Mouse (Mus musculus) heart, embryonic 15.5 days (tissue): ENCODE data around the gene Kif1b. TPM values are rescaled to one million over a fixed set of nuclear protein-coding genes. Genes with fewer than 3 reads are reported as not detected.

Experiments
- ATAC-seq: fragments of 200-750 bp; cut with Nextera tagmentation; replicated peaks from 2 replicates; pipeline ENCODE4 v1.8.0; 2017; ENCODE audit warnings: low read depth, moderate TSS enrichment; ENCODE audit not compliant: insufficient number of reproducible peaks, insufficient read depth, low FRiP score
- H3K27ac ChIP-seq: fragments of 300-500 bp; sonication (generic); 2 replicates; pipeline ENCODE4 v1.5.1; 2015; ENCODE audit warnings: mild to moderate bottlenecking, inconsistent platforms
- H3K27me3 ChIP-seq: fragments of 300-500 bp; sonication (generic); 2 replicates; pipeline ENCODE4 v1.6.1; 2015; ENCODE audit warnings: inconsistent platforms
- H3K36me3 ChIP-seq: fragments of 300-500 bp; sonication (generic); 2 replicates; pipeline ENCODE4 v1.6.1; 2015; ENCODE audit warnings: mild to moderate bottlenecking, inconsistent platforms
- H3K4me1 ChIP-seq: fragments of 300-500 bp; sonication (generic); replicated peaks from 2 replicates; pipeline ENCODE4 v1.6.1; 2015; ENCODE audit warnings: inconsistent platforms
- H3K4me2 ChIP-seq: fragments of 300-500 bp; sonication (generic); 2 replicates; pipeline ENCODE4 v1.6.1; 2015; ENCODE audit warnings: inconsistent platforms, mild to moderate bottlenecking, moderate library complexity
- H3K4me3 ChIP-seq: fragments of 300-500 bp; sonication (generic); 2 replicates; pipeline ENCODE4 v1.5.1; 2015; ENCODE audit warnings: mild to moderate bottlenecking, inconsistent platforms
- H3K9ac ChIP-seq: fragments of 300-500 bp; sonication (generic); 2 replicates; pipeline ENCODE4 v1.6.1; 2015; ENCODE audit warnings: mild to moderate bottlenecking, inconsistent platforms
- H3K9me3 ChIP-seq: fragments of 300-500 bp; sonication (generic); replicated peaks from 2 replicates; pipeline ENCODE4 v1.6.1; 2016; ENCODE audit warnings: inconsistent platforms
- WGBS: fragments of 180-500 bp; shearing (Covaris S2); methylation state at CpG from one replicate; pipeline ENCODE4 v1.1.7; 2015; ENCODE audit warnings: mixed read lengths; 5-methylcytosine and 5-hydroxymethylcytosine counted together
- polyA plus RNA-seq: library from polyadenylated mRNA; unstranded; fragments of >200 nt; fragmentation: Nextera tagmentation; extraction: Ambion mirVana; gene quantifications from 2 replicates; pipeline ENCODE4 v1.2.1, GENCODE M21; 2015

Kif1b gene
- polyA plus RNA-seq, 1 experiment from 2014 or later, result 42.8 TPM

DNA sequence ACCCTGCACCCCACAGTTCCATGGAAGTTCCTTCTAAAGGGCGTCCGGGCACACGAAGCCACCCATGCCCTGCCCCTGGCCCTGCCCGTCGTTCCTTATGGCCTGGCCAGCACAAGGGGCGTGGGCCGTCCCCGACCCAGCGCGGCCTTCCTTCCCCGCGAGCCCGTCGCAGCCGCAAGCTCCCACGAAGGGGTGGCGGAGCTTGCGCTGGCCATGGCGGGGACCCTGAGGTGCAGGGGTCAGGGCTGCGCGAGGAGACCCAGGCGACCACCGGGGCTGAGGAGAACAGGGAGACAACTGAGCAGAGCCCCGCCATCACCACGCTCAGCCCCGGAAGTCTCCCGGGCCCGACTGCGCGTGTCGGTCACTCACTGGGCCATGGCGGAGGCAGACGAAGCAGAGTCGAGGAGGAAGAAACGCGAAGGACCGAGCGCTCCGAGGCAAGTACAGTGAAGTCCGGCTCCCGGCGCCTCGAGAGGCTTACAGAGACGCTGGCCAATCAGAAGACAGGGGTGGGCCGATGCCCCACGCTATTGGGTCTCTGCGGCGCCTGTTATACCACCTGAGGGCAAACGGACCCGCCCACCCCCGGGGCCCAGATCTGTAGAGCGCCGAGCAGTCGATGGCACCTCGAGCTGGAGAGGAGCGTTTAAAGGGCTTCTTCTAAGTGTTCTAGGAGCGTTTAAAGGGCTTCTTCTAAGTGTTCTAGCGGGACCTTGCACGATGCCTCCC lies 141.1 kb downstream of the Kif1b start, which contains the start of gene Pgd:
Pgd (minus strand) TSS at position 557 of the 732 bp plus-strand sequence.
- peak; percentile 99 for ATAC-seq
- Histone ChIP-seq H3K4me3 (peak within 1 kb of the TSS; percentile 94), H3K27ac (peak within 1 kb of the TSS; percentile 86), H3K4me2 (peak within 1 kb of the TSS; percentile 93), H3K27me3 (no peaks in the 10 kb centered on the region), H3K4me1 (peaks cover 20% of the 10 kb centered on the region), H3K9ac (peak within 1 kb of the TSS; percentile 95), H3K36me3 (peaks cover 10% of the 10 kb centered on the region), H3K9me3 (no peaks in the 10 kb centered on the region)
- under 1% methylated on average over 59 of the region's 59 CpGs for WGBS

DNA sequence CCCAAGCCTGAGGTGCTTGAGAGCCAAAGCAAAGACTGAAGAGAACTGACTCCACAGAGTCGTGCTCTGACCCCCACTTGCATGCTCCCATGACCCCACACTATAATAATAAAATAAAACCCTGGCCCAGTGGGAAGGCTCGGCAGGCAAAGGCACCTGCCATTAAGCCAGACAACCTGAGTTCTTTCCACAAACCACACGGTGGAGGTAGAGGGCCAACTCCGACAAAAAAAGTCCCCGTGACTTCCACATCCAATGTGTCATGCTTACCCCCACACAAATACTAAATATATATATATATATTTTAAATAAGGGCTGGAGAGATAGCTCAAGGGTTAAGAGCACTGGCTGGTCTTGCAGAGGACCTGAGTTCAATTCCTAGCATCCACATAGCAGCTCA lies 143.3 kb downstream of the Kif1b start:
- H3K9me3 ChIP-seq, result no peaks in the 10 kb centered on the region
- no peak overlapping the region for H3K4me2 ChIP-seq
- H3K9ac ChIP-seq, result no peak overlapping the region
- 60% methylated on average over 5 of the region's 5 CpGs for WGBS
- H3K4me3 ChIP-seq, result no peak overlapping the region
- H3K27ac ChIP-seq, result no peak overlapping the region
- H3K27me3 ChIP-seq, result no peaks in the 10 kb centered on the region
- H3K4me1 ChIP-seq, result peaks cover 20% of the 10 kb centered on the region
- H3K36me3 ChIP-seq, result peaks cover 24% of the 10 kb centered on the region
- no peak for ATAC-seq

DNA sequence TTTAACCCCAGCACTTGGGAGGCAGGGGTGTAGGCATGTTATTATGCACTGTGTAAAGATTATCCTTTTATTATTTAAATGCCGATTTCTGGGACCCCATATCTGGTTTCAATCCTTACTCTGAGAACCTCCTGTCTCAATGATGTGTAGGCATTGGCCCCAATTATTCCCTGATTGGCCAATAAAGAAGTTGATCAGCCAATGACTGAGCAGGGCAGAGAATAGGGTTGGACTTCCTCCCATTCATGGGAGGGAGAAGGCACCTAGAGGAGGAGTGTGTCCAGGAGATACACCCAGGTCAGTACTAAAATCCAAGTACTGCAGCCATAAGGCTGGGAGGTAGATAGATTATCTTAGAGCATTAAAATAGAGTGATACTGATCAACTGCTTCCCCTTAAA lies 144.3 kb downstream of the Kif1b start:
- Histone ChIP-seq H3K4me2 (no peak overlapping the region), H3K4me1 (peaks cover 20% of the 10 kb centered on the region), H3K36me3 (peaks cover 34% of the 10 kb centered on the region), H3K9ac (no peak overlapping the region), H3K4me3 (no peak overlapping the region), H3K27ac (no peak overlapping the region), H3K9me3 (no peaks in the 10 kb centered on the region), H3K27me3 (no peaks in the 10 kb centered on the region)
- WGBS, result 68% methylated on average over 1 of the region's 1 CpGs
- no peak for ATAC-seq

DNA sequence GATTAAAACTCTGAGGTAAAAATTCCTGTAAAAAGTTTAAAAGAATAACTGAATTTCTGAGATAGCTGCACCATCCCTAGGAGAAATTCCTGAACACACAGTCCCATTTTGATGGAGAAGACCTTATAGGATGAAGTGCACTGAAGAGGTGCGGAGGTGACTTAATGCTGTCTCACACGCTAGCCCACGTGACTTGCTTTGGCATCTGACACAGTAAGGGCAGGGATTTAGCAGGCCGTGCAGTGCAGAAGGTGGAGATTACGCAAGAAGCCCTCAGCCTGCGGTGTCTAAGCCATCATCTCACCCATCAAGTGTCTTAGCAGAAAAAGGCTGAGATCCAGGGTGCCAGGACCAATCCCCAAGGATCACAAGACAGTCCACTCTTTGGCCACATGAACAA lies 146.3 kb downstream of the Kif1b start:
- H3K27me3 ChIP-seq, result no peaks in the 10 kb centered on the region
- H3K4me3 ChIP-seq, result no peak overlapping the region
- no peak for ATAC-seq
- H3K27ac ChIP-seq, result no peak overlapping the region
- H3K4me1 ChIP-seq, result peaks cover 16% of the 10 kb centered on the region
- H3K9me3 ChIP-seq, result no peaks in the 10 kb centered on the region
- no peak overlapping the region for H3K9ac ChIP-seq
- no peak overlapping the region for H3K4me2 ChIP-seq
- peaks cover 53% of the 10 kb centered on the region for H3K36me3 ChIP-seq
- 96% methylated on average over 6 of the region's 6 CpGs for WGBS

DNA sequence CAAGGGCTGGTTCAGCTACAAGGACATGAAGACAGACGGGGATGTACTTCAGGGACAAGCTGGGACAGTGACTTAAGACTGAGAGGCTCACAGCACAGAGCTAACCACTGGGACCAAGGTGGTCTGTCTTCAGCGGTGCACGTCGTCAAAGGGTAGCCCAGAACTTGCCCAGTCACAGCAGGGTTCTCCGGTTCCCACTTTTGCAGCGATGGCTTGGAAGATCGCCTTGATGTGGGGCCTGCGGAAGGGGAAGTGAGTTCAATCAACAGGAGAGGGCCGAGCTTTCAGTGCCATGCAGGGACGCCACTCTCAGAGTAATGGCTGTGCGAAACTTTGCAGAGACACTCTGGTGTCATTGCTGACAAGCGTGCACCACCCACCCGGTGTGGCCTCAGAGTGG lies 147.6 kb downstream of the Kif1b start:
- Histone ChIP-seq H3K27ac (no peak overlapping the region), H3K4me3 (no peak overlapping the region), H3K9me3 (no peaks in the 10 kb centered on the region), H3K4me2 (no peak overlapping the region), H3K9ac (no peak overlapping the region), H3K4me1 (peaks cover 4% of the 10 kb centered on the region), H3K36me3 (peaks cover 65% of the 10 kb centered on the region), H3K27me3 (no peaks in the 10 kb centered on the region)
- no peak for ATAC-seq
- WGBS, result 85% methylated on average over 13 of the region's 13 CpGs

DNA sequence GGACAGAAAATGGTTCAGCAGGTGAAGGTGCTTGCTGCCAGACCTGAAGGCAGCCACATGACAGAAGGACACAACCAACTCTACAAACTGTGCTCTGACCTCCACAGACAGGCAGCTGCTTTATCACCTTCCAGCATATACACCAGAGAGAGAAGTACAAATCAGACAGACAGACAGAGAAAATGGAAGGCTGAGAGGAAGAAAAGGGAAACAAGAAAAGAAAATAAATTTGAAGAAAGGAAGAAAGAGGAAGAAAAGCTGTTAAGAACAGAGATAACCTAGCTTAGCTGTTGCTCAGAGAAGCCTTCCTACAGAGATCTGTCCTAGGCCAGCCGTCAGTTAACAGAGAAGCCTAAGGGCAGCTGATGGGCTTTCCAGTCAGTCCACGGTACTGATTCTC lies 148.3 kb downstream of the Kif1b start:
- 84% methylated on average over 2 of the region's 2 CpGs for WGBS
- no peaks in the 10 kb centered on the region for H3K9me3 ChIP-seq
- no peak overlapping the region for H3K9ac ChIP-seq
- no peak overlapping the region for H3K4me2 ChIP-seq
- ATAC-seq, result no peak
- no peaks in the 10 kb centered on the region for H3K4me1 ChIP-seq
- H3K27me3 ChIP-seq, result no peaks in the 10 kb centered on the region
- no peak overlapping the region for H3K4me3 ChIP-seq
- no peak overlapping the region for H3K27ac ChIP-seq
- H3K36me3 ChIP-seq, result peaks cover 72% of the 10 kb centered on the region

DNA sequence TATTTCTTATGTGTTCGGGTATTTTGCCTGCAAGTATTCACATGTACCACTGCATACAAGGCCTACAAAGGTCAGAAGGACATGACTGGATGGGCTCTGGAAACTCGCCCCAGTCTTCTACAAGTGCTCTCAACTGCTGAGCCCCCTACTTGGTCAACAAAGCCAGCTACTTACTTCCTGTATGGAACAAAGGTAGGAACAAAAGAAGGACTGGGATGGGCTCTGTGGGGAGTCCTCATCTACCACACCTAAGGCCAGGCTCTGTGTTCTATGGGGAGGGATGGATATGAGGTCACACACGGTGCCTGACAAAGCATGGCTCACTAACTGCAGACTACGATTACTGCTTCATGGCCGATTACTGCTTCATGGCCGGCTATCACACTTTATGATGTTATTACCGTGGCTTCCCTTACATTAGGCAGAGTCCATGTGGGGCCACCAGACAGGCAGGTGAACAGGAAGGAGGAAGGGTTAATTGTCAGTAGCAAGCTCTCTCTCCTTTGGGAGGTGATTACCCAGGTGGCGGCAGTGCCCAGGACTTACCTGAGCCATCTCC lies 150.0 kb downstream of the Kif1b start:
- H3K27me3 ChIP-seq, result no peaks in the 10 kb centered on the region
- no peak for ATAC-seq
- H3K4me2 ChIP-seq, result no peak overlapping the region
- H3K4me1 ChIP-seq, result no peaks in the 10 kb centered on the region
- H3K27ac ChIP-seq, result no peak overlapping the region
- H3K36me3 ChIP-seq, result peaks cover 88% of the 10 kb centered on the region
- no peak overlapping the region for H3K4me3 ChIP-seq
- no peak overlapping the region for H3K9ac ChIP-seq
- WGBS, result 90% methylated on average over 8 of the region's 8 CpGs
- H3K9me3 ChIP-seq, result no peaks in the 10 kb centered on the region

DNA sequence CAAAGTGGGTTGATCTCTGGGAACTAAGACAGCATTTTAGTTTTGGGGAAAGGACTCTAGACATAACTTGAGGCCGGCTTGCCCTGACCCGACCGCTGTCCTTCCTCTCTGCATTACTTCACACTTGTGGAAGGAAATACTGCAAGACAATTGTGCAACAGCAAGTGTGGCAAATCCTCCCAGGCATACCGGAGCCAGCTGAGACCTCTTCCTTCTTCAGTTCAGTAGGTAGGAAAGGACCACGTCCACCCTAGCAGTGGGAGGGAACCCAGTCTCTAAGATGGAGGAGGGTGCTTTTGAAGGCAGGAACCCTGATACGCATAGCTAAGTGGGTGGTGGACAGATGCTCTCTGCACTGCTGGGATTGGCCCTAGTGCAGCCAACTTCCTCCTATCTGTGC lies 151.8 kb downstream of the Kif1b start:
- H3K27ac ChIP-seq, result no peak overlapping the region
- H3K9me3 ChIP-seq, result no peaks in the 10 kb centered on the region
- H3K4me3 ChIP-seq, result no peak overlapping the region
- no peaks in the 10 kb centered on the region for H3K27me3 ChIP-seq
- H3K9ac ChIP-seq, result no peak overlapping the region
- ATAC-seq, result no peak
- H3K4me1 ChIP-seq, result no peaks in the 10 kb centered on the region
- H3K4me2 ChIP-seq, result no peak overlapping the region
- H3K36me3 ChIP-seq, result peaks cover 88% of the 10 kb centered on the region
- 90% methylated on average over 6 of the region's 6 CpGs for WGBS

DNA sequence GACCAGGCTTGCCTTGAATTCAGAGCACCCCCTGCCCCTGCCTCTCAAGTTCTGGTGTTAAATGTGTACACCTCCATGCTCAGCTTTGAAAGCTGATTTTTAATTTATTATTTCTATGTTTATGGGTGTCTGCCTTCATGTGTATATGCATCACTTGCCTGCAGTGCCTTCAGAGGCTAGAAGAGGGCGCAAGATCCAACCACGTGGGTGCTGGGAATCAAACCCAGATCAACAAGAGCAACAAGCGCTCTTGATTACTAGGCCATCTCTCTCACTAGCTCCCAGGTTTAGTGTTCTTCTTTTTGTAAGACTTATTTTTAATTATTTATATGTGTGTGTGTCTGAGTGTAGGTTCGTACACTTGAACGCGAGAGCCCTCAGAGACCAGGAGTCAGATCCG lies 152.6 kb downstream of the Kif1b start:
- H3K9me3 ChIP-seq, result no peaks in the 10 kb centered on the region
- no peak overlapping the region for H3K4me2 ChIP-seq
- H3K9ac ChIP-seq, result no peak overlapping the region
- no peak overlapping the region for H3K27ac ChIP-seq
- H3K36me3 ChIP-seq, result peaks cover 96% of the 10 kb centered on the region
- no peaks in the 10 kb centered on the region for H3K27me3 ChIP-seq
- H3K4me3 ChIP-seq, result no peak overlapping the region
- 98% methylated on average over 7 of the region's 7 CpGs for WGBS
- ATAC-seq, result no peak
- no peaks in the 10 kb centered on the region for H3K4me1 ChIP-seq

DNA sequence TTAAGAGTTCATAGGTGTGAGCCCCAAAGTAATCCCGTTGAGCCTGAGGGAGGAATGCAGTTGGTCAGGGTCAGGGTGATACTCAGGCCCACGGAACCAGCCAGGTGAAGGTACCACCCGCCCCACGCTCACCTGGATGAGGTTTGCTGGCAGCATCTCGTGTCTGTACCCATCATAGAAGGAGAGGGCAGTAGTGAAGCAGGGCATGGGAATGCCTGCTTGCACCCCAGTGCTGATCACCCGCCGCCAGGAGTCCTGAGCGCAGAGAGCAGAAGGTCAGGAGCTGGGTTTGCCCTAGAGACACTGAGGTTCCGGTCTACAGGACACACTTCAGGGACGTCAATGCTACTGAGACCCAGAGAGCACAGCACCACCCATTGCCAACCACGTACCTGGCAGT lies 156.8 kb downstream of the Kif1b start:
- Histone ChIP-seq H3K36me3 (peaks cover 65% of the 10 kb centered on the region), H3K4me3 (no peak overlapping the region), H3K9me3 (no peaks in the 10 kb centered on the region), H3K27ac (no peak overlapping the region), H3K27me3 (no peaks in the 10 kb centered on the region), H3K4me1 (0 out of 2 replicates have a peak, but pooled peaks cover 2% of the 10 kb centered on the region), H3K4me2 (no peak overlapping the region), H3K9ac (no peak overlapping the region)
- ATAC-seq, result no peak
- 89% methylated on average over 11 of the region's 11 CpGs for WGBS

DNA sequence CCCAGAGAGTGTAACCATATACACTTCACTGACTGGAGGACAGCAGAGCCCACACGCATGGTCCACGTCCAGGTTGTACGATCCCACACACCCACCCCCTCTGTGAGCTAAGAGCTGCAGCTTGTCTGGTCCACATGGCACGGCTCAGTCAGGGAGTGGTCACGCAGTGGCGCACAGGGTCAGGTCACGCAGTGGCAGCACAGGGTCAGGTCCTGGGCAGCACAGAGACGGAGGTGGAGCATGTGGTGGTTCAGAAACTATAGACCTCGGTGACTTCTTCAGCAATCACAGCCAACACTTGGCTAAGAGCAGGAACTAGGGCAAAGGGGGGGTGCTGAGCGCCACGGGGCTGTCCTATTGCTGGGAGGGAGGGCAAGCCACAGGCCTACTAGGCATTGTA lies 157.2 kb downstream of the Kif1b start:
- Histone ChIP-seq H3K9ac (no peak overlapping the region), H3K4me3 (no peak overlapping the region), H3K4me1 (0 out of 2 replicates have a peak, but pooled peaks cover 2% of the 10 kb centered on the region), H3K36me3 (peaks cover 60% of the 10 kb centered on the region), H3K27me3 (no peaks in the 10 kb centered on the region), H3K4me2 (no peak overlapping the region), H3K27ac (no peak overlapping the region), H3K9me3 (no peaks in the 10 kb centered on the region)
- WGBS, result 88% methylated on average over 11 of the region's 11 CpGs
- ATAC-seq, result no peak

DNA sequence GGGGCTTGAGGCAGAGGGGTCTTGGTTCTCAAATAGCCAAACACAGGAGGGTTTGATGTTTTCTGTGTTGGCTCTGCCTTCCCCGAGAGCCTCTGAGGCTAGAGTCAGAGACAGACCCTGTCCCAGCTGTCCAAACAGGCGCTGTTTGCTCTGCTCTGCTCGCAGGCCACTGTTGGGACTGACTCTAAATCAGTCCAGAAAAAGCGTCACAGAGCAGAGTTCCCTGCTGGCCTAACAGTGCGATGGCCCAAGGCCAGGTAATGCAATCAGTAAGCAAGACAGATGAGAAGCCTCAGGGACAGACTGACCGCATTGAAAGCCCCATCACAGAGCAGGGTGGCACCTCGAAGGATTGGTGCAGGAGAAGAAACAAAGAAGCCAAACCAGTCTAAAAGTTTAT lies 157.9 kb downstream of the Kif1b start:
- H3K4me1 ChIP-seq, result 0 out of 2 replicates have a peak, but pooled peaks cover 3% of the 10 kb centered on the region
- H3K9ac ChIP-seq, result no peak overlapping the region
- no peak overlapping the region for H3K4me3 ChIP-seq
- H3K9me3 ChIP-seq, result no peaks in the 10 kb centered on the region
- ATAC-seq, result no peak
- H3K27me3 ChIP-seq, result no peaks in the 10 kb centered on the region
- no peak overlapping the region for H3K27ac ChIP-seq
- WGBS, result 63% methylated on average over 7 of the region's 7 CpGs
- H3K36me3 ChIP-seq, result peaks cover 54% of the 10 kb centered on the region
- H3K4me2 ChIP-seq, result no peak overlapping the region
